Mouse (Mus musculus): ENCODE data around the gene Ybey.

Gene Ybey

DNA sequence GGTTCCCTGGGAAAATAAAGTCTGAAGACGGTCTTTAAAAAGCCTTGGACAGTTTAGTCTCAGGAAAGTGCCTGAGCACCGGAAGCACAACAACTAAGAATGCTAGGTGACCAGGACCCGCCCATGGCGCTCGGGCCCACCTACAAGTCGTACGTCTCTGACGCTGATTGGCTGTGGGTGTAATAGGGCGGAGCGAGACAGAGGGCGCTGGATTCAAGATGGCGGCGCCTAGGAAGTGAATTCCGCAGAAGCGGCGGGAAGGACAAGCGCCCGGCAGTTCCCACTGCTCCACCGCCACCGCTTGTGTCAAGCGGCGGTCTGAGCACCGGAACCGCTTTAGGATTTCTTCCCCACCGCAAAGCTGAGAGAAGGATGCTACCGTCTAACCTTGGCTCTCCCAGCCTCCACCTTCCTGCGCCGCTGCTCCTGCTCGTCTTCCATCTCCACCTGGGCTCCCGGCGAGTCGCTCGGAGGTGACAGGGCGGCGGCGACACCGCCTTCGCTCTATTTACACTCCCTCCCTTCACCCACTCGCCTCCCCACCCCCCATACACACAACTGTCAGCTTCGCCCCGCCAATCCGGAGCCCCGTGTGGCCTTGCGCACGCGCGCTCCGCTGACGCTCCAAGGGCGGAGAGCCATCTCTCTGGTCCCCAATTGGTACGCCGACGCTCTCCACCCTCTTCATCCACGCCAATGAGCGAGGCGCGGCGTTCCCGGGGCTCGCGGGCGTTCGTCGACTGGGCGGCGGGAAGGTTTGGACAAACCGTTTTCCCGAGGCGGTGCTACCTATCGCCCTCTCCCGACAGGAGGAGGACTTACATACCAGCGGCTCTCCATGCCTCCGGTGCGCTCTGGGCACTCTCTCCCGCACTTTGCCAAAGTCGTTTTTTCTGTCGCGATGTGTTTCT lies 26.5 kb downstream of the Ybey start, which contains the start of gene Pcnt:
Gene Pcnt (minus strand): TSS at position 609 of the 911 bp plus-strand sequence.
- DNase-seq (ENCODE audit: low read depth) = peak; percentile 98

DNA sequence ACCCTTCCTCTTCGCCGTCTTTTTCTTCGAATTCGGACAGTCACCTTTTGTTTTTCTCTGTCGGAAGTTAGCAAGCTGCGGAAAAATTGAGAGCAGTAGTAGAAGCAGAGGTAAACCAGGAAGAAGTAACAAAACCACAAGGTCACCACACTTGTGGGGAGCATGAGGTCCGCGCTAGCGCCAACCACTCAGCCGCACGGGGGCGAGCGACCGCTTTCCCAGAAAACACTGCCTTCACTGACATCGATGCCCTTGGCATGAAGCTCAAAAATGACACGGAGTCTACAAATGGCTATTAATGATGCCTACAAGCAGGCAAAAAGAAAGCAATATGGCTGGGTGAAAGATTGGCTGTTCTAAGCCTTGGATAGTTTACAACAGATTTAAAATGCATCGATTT lies 28.6 kb downstream of the Ybey start, which contains the start of gene AC141477.1:
Gene AC141477.1 (minus strand): TSS at position 164 of the 400 bp plus-strand sequence.
- DNase-seq (ENCODE audit: low read depth) = no peak

DNA sequence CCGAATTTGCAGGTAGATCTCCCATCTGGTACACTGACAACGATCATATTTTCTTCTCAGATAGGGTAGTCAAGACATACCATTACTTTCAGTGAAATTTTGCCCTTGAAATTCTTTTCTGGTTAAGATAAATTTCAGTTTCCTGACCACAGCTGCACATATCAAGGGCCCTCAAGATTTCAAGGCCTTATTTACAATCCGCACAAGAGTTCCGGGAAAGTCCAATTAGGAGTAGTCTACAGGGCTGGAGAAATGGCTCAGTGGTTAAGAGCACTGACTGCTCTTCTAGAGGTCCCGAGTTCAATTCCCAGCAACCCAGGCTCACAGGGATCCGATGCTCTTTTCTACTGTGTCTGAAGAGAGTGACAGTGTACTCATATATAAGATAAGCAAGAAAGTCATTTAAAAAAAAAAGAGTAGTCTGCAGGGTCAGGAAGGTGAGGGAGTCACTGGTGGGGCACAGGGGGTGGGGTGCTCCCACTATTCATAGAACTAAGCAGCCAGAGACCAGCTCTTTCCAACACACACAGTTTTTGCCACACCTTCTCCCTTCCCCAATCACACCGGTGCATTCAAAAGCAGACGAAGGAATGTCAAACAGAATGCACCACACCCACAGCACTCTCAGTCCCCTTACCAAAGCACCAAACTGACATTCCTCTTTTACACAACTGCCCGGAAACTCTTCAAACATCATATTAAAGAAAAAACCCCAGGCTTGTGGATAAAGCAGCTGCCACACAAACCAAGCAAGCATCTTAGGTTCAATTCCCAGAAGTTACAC lies 29.6 kb downstream of the Ybey start:
- no peak for DNase-seq (ENCODE audit: low read depth)

DNA sequence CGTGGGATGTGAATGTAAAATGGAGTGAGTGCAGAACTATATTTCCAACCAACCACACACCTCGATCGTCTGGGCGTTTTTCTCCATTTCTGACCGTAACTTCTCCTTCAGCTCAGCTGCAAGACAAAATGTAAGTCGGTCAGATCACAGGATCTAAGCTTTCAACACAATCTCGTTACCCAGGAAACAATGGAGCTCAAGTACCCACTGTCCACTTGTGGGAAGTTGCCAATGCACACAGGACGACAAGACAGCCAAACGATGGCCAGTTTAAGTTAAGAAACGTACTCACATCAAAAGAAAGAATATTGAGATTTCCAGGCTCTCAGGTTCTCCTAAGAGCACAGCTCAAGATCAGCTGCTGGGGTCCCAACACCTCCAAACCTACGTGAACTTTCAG lies 35.0 kb downstream of the Ybey start:
- DNase-seq (ENCODE audit: low read depth) = no peak

DNA sequence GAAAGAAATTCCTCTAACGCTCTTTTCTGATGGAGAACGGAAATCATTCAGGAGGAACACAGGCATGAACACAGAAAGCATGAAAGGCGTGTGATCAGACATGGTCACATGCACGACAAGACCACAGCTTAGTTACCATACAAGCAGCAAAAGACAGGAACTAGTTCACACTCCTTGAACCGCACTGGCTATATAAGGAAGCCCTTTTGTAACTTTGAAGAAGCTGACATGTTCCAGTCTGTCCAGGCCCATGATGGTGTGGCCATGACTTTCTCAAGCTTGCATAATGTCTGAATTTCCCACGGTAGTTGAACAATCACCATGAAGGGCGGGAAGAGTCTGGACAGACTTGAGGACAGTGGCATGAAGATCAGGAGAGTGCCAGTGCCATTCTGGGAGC lies 43.2 kb downstream of the Ybey start:
- DNase-seq (ENCODE audit: low read depth) = peak; percentile 40

DNA sequence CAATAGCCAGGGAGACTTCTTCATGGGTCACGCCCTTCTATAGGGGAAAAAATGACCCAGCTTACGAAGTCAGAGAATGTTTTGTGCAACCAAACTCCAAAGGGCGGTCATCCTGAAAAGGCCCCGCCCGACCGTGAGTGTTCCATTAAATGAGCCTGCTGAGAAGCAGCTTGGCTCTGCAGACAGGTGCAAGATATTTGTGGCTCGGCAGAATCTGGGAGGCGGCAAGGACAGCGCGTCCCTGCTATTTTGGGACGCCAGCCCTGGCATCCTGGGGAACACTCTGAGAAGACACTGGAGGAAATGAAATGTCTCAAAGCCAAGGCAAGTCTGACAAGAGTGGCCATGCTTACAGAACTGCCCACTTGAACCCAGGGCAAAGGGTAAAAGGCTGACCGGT lies 52.1 kb downstream of the Ybey start:
- DNase-seq (ENCODE audit: low read depth) = no peak
